Mouse (Mus musculus): Measurements from ENCODE around the gene Tent4b. TPM values are rescaled to one million over a fixed set of nuclear protein-coding genes. Genes with fewer than 3 reads are reported as not detected.
A peak's percentile ranks its signal among the peaks of the same experiment; 100 is the strongest.

Tent4b gene
- polyA plus RNA-seq, 1 experiment from 2014 or later: 12.0 TPM

DNA sequence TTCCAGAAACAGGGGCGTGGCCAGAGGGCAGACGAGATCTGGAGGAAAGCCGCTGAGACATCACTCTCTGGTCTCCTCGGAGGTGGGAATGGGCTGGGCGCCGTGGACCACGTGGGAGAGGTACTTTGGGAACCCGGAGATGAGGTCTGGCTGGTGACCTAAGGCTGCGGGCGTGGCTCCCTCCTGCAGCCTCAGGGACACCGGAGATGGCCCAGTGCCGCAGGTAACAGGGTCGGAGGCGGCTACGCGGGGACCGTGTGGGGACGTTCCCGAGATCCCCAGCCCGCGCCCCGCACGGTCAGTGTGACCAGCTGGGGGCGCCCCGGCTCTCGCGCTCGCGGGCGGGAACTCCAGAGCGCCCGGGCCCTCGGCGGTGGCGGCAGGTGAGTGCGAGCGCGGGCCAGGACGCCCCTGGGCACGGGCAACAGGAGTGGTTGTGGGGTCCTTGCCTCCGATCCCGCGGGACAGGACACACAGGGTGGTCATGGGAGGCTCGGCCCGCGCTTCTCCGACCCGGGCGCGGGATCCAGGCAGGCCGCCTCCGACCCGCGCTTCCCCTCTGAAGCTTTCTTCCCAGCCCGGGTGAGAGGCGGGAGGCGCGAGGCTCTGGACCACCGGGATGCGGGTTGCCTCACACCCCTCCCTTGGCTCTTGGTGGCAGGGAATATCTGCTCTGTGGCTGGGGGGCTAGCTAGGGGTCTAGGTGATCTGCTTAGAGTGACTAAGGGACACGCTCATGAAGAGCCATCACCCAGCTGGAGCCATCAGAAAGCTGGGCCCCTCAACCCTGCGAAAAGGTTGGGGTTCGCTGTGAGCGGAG lies 73.4 kb downstream of the Tent4b start, which contains the start of gene Adcy7:
Gene Adcy7 (plus strand): TSS at position 173 of the 820 bp plus-strand sequence.
- DNase-seq (ENCODE audit: low spot score): peak; percentile 67
- H3K36me3 ChIP-seq (replicated peaks; ENCODE audit: control insufficient read depth, insufficient read depth, low read depth, low read length): no peaks in the 10 kb centered on the region
- H3K9ac ChIP-seq (replicated peaks; ENCODE audit: low read length): peak within 1 kb of the TSS; percentile 56
- H3K27ac ChIP-seq (replicated peaks; ENCODE audit: low read depth, low read length): no peak within 1 kb of the TSS
- peak within 1 kb of the TSS; percentile 96 for H3K4me2 ChIP-seq (ENCODE audit: low read depth, low read length)
- no peaks in the 10 kb centered on the region for H3K9me3 ChIP-seq (replicated peaks; ENCODE audit: control insufficient read depth, low read length)
- H3K4me1 ChIP-seq (ENCODE audit: control insufficient read depth, insufficient read depth, low read length): no peaks in the 10 kb centered on the region
- ATAC-seq (replicated peaks; ENCODE audit: insufficient number of reproducible peaks, low FRiP score, low TSS enrichment, low read depth): peak; percentile 42; the same call in 1 of the 2 replicates
- WGBS: 4% methylated on average over 60 of the region's 64 CpGs
- H3K4me3 ChIP-seq (ENCODE audit: low read depth, low read length): peak within 1 kb of the TSS; percentile 41
- peaks cover 7% of the 10 kb centered on the region for H3K27me3 ChIP-seq (ENCODE audit: control insufficient read depth, insufficient read depth, low read length)

DNA sequence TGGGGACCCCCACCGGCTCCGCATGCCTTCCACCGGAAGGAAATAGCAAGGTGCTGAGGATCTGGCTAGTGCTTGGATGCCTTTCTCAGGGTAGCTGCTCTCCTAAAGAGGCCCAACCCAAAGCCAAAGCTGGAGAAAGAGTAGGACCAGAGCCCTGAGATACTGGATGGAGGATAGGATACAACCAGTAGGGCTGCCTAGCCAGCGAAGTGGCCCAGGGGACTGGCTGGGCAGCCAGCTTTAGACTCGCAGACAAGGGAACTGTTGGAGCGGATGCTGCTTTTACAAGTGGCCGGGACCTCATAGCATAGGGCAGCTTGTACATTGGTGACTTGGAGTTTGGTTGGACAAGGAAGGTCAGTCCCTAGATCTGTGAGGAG lies 74.0 kb downstream of the Tent4b start:
- no peaks in the 10 kb centered on the region for H3K9me3 ChIP-seq (replicated peaks; ENCODE audit: control insufficient read depth, low read length)

DNA sequence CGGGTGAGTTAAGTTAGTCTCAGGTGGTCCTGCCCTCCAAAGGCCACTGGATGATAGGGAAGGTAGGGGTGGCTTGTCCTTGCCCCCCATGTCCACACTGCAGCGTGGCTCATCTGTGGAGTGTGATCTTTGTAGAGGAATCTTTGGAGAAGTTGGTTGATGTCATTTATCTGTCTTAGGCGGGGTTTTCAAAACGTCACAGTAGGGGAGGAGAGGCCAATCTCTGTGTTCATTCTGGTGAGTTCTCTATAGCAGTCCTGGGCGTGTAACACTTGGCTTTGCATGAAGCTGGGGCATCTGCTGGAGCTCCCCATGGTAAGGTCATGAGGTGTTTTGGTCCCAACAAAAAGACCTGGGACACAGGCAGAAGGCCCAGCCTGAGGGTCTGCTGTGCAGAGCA lies 75.1 kb downstream of the Tent4b start:
- Histone ChIP-seq H3K9me3 (replicated peaks; ENCODE audit: control insufficient read depth, low read length) (no peaks in the 10 kb centered on the region), H3K9ac (replicated peaks; ENCODE audit: low read length) (no peak overlapping the region), H3K36me3 (replicated peaks; ENCODE audit: control insufficient read depth, insufficient read depth, low read depth, low read length) (no peaks in the 10 kb centered on the region), H3K4me1 (ENCODE audit: control insufficient read depth, insufficient read depth, low read length) (no peaks in the 10 kb centered on the region), H3K27me3 (ENCODE audit: control insufficient read depth, insufficient read depth, low read length) (peaks cover 7% of the 10 kb centered on the region), H3K4me2 (ENCODE audit: low read depth, low read length) (no peak overlapping the region), H3K4me3 (ENCODE audit: low read depth, low read length) (no peak overlapping the region), H3K27ac (replicated peaks; ENCODE audit: low read depth, low read length) (no peak overlapping the region)
- no peak for DNase-seq (ENCODE audit: low spot score)
- no peak for ATAC-seq (replicated peaks; ENCODE audit: insufficient number of reproducible peaks, low FRiP score, low TSS enrichment, low read depth)
- WGBS: 86% methylated on average over 5 of the region's 5 CpGs

More for the DNA sequence above, 74.0 kb downstream of the Tent4b start:
- 70% methylated on average over 7 of the region's 7 CpGs for WGBS
- peaks cover 7% of the 10 kb centered on the region for H3K27me3 ChIP-seq (ENCODE audit: control insufficient read depth, insufficient read depth, low read length)
- H3K4me2 ChIP-seq (ENCODE audit: low read depth, low read length): no peak overlapping the region
- DNase-seq (ENCODE audit: low spot score) (no peak), ATAC-seq (replicated peaks; ENCODE audit: insufficient number of reproducible peaks, low FRiP score, low TSS enrichment, low read depth) (no peak)
- H3K4me1 ChIP-seq (ENCODE audit: control insufficient read depth, insufficient read depth, low read length): no peaks in the 10 kb centered on the region
- H3K9ac ChIP-seq (replicated peaks; ENCODE audit: low read length): no peak overlapping the region
- H3K27ac ChIP-seq (replicated peaks; ENCODE audit: low read depth, low read length): no peak overlapping the region
- no peaks in the 10 kb centered on the region for H3K36me3 ChIP-seq (replicated peaks; ENCODE audit: control insufficient read depth, insufficient read depth, low read depth, low read length)
- H3K4me3 ChIP-seq (ENCODE audit: low read depth, low read length): no peak overlapping the region

DNA sequence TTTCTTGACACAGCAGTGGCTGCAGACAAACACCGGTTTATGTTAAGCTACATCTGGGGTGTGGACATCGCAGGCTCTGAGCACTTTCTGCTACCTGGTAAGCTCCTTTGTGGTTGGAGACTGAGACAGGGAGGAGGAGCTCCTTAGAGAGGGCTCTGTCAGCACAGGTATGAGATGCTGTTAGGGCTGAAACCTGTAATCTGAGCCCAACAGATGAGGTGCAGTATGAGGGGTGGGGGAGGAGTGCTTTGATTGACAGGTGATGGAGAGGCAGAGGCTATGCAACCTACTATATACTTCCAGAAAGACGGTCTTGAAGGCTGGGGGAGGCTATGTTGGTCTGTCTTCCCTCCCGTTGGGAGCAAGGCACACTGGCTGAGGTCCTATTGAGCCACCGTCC lies 80.2 kb downstream of the Tent4b start:
- no peak overlapping the region for H3K27ac ChIP-seq (replicated peaks; ENCODE audit: low read depth, low read length)
- no peak overlapping the region for H3K4me3 ChIP-seq (ENCODE audit: low read depth, low read length)
- H3K9ac ChIP-seq (replicated peaks; ENCODE audit: low read length): no peak overlapping the region
- WGBS: 53% methylated on average over 5 of the region's 5 CpGs
- no peaks in the 10 kb centered on the region for H3K9me3 ChIP-seq (replicated peaks; ENCODE audit: control insufficient read depth, low read length)
- H3K27me3 ChIP-seq (ENCODE audit: control insufficient read depth, insufficient read depth, low read length): no peaks in the 10 kb centered on the region; the same call in 1 of the 2 replicates
- no peak for ATAC-seq (replicated peaks; ENCODE audit: insufficient number of reproducible peaks, low FRiP score, low TSS enrichment, low read depth)
- H3K36me3 ChIP-seq (replicated peaks; ENCODE audit: control insufficient read depth, insufficient read depth, low read depth, low read length): no peaks in the 10 kb centered on the region
- H3K4me2 ChIP-seq (ENCODE audit: low read depth, low read length): no peak overlapping the region
- no peak for DNase-seq (ENCODE audit: low spot score)
- H3K4me1 ChIP-seq (ENCODE audit: control insufficient read depth, insufficient read depth, low read length): no peaks in the 10 kb centered on the region; the same call in 1 of the 2 replicates

DNA sequence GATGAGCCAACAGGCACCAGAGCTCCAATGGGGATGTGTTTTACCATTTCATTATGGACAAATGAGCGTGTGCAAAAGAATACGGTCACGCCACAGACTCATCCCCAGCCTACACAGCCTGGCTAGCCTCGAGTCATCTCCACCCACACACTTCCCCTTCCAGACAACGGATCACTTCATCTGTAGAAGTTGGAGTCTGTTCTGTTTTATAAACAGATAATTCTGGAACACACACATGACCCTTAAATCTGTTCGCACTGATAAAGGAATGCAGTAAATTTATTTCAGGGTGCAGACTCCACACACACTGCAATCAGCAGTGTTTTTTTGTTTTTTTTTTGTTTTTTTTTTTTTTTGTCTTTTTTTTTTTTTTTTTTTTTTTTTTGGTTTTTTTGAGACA lies 80.7 kb downstream of the Tent4b start:
- Histone ChIP-seq H3K36me3 (replicated peaks; ENCODE audit: control insufficient read depth, insufficient read depth, low read depth, low read length) (no peaks in the 10 kb centered on the region), H3K9ac (replicated peaks; ENCODE audit: low read length) (no peak overlapping the region), H3K27me3 (ENCODE audit: control insufficient read depth, insufficient read depth, low read length) (no peaks in the 10 kb centered on the region), H3K27ac (replicated peaks; ENCODE audit: low read depth, low read length) (no peak overlapping the region), H3K4me1 (ENCODE audit: control insufficient read depth, insufficient read depth, low read length) (no peaks in the 10 kb centered on the region; the same call in 1 of the 2 replicates), H3K9me3 (replicated peaks; ENCODE audit: control insufficient read depth, low read length) (no peaks in the 10 kb centered on the region), H3K4me2 (ENCODE audit: low read depth, low read length) (no peak overlapping the region), H3K4me3 (ENCODE audit: low read depth, low read length) (no peak overlapping the region)
- 81% methylated on average over 6 of the region's 6 CpGs for WGBS
- DNase-seq (ENCODE audit: low spot score) (no peak), ATAC-seq (replicated peaks; ENCODE audit: insufficient number of reproducible peaks, low FRiP score, low TSS enrichment, low read depth) (no peak)

DNA sequence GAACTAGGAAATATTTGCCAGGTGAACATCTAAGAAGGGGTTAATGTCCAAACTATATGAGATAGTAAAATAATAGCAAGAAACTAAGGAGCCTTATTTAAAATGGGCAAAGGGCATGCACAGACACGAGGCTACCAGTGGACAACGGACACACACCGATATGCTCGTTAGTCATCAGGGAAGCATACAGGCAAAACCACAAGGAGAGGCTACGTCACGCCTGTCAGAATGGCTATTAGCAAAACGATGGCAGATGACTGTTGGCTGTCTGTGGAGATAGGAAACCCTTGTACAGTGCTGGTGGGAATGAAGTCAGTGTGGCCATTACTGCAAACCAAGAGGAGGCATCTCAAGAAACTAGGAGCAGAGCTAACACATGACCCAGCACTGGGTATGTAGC lies 81.9 kb downstream of the Tent4b start:
- no peaks in the 10 kb centered on the region for H3K27me3 ChIP-seq (ENCODE audit: control insufficient read depth, insufficient read depth, low read length)
- no peak for ATAC-seq (replicated peaks; ENCODE audit: insufficient number of reproducible peaks, low FRiP score, low TSS enrichment, low read depth)
- no peak overlapping the region for H3K4me2 ChIP-seq (ENCODE audit: low read depth, low read length)
- no peak for DNase-seq (ENCODE audit: low spot score)
- H3K36me3 ChIP-seq (replicated peaks; ENCODE audit: control insufficient read depth, insufficient read depth, low read depth, low read length): no peaks in the 10 kb centered on the region
- H3K9ac ChIP-seq (replicated peaks; ENCODE audit: low read length): no peak overlapping the region
- 74% methylated on average over 7 of the region's 7 CpGs for WGBS
- H3K4me1 ChIP-seq (ENCODE audit: control insufficient read depth, insufficient read depth, low read length): no peaks in the 10 kb centered on the region; the same call in 1 of the 2 replicates
- H3K27ac ChIP-seq (replicated peaks; ENCODE audit: low read depth, low read length): no peak overlapping the region
- H3K9me3 ChIP-seq (replicated peaks; ENCODE audit: control insufficient read depth, low read length): no peaks in the 10 kb centered on the region
- H3K4me3 ChIP-seq (ENCODE audit: low read depth, low read length): no peak overlapping the region

DNA sequence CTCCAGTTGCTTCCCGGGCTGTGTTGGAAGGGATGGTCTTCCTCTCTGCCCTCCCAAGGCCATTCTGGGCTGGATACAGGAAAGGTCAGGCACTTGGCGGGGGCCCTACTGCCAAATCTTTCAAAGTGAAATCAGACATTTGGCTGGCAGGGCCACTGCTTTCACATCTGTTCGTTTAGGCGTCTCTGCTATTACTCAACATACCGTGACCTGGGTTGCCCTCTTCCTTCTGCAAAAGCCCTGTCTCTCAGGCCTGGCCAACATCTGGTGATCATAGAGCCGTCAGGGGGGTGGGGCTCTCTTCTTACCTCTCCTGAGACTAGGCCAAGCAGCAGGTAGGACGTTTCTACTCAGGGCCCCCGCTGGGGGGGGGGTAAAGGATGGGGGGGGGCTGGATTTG lies 83.7 kb downstream of the Tent4b start:
- 20% methylated on average over 8 of the region's 8 CpGs for WGBS
- Histone ChIP-seq H3K36me3 (replicated peaks; ENCODE audit: control insufficient read depth, insufficient read depth, low read depth, low read length) (no peaks in the 10 kb centered on the region), H3K4me2 (ENCODE audit: low read depth, low read length) (no peak overlapping the region), H3K9ac (replicated peaks; ENCODE audit: low read length) (no peak overlapping the region), H3K27ac (replicated peaks; ENCODE audit: low read depth, low read length) (no peak overlapping the region), H3K9me3 (replicated peaks; ENCODE audit: control insufficient read depth, low read length) (no peaks in the 10 kb centered on the region), H3K27me3 (ENCODE audit: control insufficient read depth, insufficient read depth, low read length) (no peaks in the 10 kb centered on the region), H3K4me1 (ENCODE audit: control insufficient read depth, insufficient read depth, low read length) (no peaks in the 10 kb centered on the region; the same call in 1 of the 2 replicates), H3K4me3 (ENCODE audit: low read depth, low read length) (no peak overlapping the region)
- peak; percentile 79 for DNase-seq (ENCODE audit: low spot score)
- ATAC-seq (replicated peaks; ENCODE audit: insufficient number of reproducible peaks, low FRiP score, low TSS enrichment, low read depth): no peak
